ENCODE assay signal across 21 mouse cellular contexts in the genomic region with DNA sequence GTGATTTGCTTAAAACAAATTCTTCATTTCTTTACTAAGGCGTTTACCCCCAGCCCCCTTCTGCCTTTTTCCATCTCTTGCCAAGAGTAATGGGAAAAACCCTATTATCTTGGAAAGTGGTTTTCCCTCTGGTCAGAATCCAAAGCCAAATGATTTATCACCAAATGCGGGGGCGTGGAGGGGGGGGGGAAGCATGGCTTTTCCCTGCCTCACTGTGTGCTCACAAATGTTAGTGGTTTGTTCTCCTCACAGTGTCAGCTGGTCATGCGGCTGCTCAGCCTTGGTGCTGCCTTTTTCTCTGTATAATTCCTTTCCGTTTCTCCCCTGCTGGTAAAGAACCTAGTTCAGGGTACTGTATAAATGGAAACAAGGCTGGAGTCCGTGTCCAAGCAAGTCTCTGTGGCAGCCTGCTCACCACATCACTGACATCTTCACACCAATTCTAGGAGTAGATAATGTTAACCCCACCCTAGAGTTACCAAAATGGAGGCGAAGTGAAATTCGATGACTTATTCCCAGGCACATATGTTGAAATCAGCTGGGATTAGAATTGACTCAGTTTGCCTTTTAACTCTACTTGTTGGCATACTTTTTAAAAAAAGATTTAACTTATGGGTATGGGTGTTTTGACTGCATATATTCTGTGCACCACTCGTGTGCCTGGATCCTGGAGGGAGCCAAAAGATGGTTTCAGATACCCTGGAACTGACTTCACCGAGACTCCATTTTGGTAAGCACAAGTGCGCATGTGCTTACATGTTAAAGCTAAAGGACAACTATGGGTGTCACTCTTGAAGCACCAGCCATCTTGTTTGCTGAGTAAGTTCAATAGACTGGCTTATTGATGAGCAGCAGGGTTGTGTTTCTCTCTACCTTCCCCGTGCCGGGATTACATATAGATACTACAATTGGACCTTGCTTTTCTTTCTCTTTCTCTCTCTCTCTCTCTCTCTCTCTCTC.
DNase-seq lines count a peak whose midpoint lies in the region; ATAC-seq and TF ChIP-seq lines count a peak whose summit lies in the region.
"Had no signal": no experiment of that assay in that cellular context is flagged by ENCODE, and none has a peak within 500 bp of the region (broad histone marks: within the 10 kb centered on the region; RNA-seq: fewer than 3 reads in every experiment).

No protein-coding gene starts in this region.

- H3K27ac ChIP-seq in kidney, adult 2 months (ENCODE audit: insufficient read depth, low read depth, low read length), result no peak overlapping the region
- H3K27ac ChIP-seq: forebrain, embryonic 13.5 days; hindbrain, embryonic 14.5 days; left cerebral cortex, adult 2 months; limb, embryonic 12.5 days had no signal

- no peaks in the 10 kb centered on the region for H3K36me3 ChIP-seq in kidney, adult 2 months (ENCODE audit: control insufficient read depth, insufficient read depth, low read length)
- H3K36me3 ChIP-seq: heart, embryonic 12.5 days; limb, embryonic 12.5 days had no signal

- no peak for TF ChIP-seq CTCF in kidney, adult 2 months (conservative IDR thresholded peaks at IDR 0.05; ENCODE audit: insufficient read depth, insufficient read length, low read depth, low read length)

- H3K4me3 ChIP-seq in kidney, adult 2 months (ENCODE audit: insufficient read depth, low read depth, low read length), result no peak overlapping the region
- H3K4me3 ChIP-seq: forebrain, embryonic 13.5 days; heart, embryonic 12.5 days; left cerebral cortex, adult 2 months; limb, embryonic 12.5 days; megakaryocyte, embryonic 14.5 days had no signal

- H3K27me3 ChIP-seq in kidney, adult 2 months (replicated peaks; ENCODE audit: control insufficient read depth, insufficient read depth, low read length), result no peaks in the 10 kb centered on the region
- H3K27me3 ChIP-seq: forebrain, embryonic 13.5 days; heart, embryonic 12.5 days had no signal

- peak; percentile 34 for DNase-seq in kidney, postnatal 10 days
- DNase-seq in kidney, adult 2 months, result no peak
- peak; percentile 77 for DNase-seq in 3T3-L1 (ENCODE audit: low read depth, low spot score)
- DNase-seq in cerebellum, adult 9-10 months, result no peak
- no peak for DNase-seq in retina, postnatal 1 day
- DNase-seq in cerebellum, postnatal 10 days, result no peak
- DNase-seq: cerebellum, adult 9-11 months; kidney, adult 9 months; right cerebral cortex, postnatal 14 days; thymus, postnatal 36 days had no signal

- H3K4me1 ChIP-seq in kidney, adult 2 months (ENCODE audit: control insufficient read depth, insufficient read depth, low read length), result no peaks in the 10 kb centered on the region

- peak; percentile 49 for ATAC-seq in CD4-positive, CD25-positive, alpha-beta regulatory T cell, adult 4 months
- 0 out of 2 replicates have a peak, but pooled peaks have one; percentile 20 for ATAC-seq in common myeloid progenitor, adult 5-6 weeks (replicated peaks; ENCODE audit: low read depth, poor library complexity, severe bottlenecking)
- ATAC-seq: forebrain, embryonic 13.5 days; lung, postnatal 0 days; midbrain, embryonic 16.5 days; Patski had no signal

- WGBS in kidney, adult 2 months, result 78% methylated on average over 13 of the region's 13 CpGs

- no peak for TF ChIP-seq POLR2A in kidney, adult 2 months (IDR thresholded peaks at IDR 0.05; ENCODE audit: low read depth, low read length)

Comparison
In these comparisons a context has a peak if more than half of its experiments do, and no peak if none do; other contexts are left out.
1. DNase-seq: peak in kidney, postnatal 10 days (single experiment) and 3T3-L1 (single experiment); none in kidney, adult 2 months (single experiment), cerebellum, adult 9-10 months (single experiment), retina, postnatal 1 day (single experiment) and cerebellum, postnatal 10 days (0 of 2).